In the genomic region with DNA sequence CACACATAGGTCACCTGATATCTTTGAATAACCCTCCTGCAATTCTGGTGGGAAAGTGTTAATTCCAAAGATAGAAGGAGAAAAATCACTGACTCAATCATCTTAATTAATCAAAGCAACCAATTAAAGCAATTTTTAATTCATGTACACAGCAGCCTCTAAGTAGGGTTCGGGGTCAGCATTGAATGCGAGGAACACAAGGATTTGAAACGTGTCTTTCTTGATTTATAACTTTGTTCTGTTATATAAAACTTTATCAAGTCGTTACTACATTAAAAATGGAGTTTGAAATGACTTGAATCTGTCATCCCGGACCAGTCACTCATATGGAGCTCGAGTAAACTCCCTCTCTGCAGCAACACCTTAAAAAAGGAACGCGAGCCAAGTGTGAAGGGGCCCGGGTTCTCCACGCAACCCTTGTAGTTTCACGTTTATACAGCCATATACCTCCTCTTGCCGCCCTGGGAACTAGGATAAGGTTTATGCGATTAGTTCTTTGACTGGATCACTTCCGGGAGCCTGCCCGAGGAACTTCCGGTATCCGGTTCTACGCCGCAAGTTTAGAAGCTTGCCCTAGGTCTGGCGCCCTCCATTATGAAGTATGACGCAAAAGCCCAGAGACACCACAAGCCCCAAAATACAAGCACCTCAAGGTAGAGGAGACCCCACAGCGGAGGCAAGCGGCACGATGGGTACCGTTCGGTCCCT, we compare ENCODE assay signal across 9 mouse cellular contexts. TPM values are rescaled to one million over a fixed set of nuclear protein-coding genes. Genes with fewer than 3 reads are reported as not detected.
DNase-seq lines count a peak whose midpoint lies in the region; ATAC-seq and TF ChIP-seq lines count a peak whose summit lies in the region.
"Had no signal": no experiment of that assay in that cellular context is flagged by ENCODE, and none has a peak within 500 bp of the region (broad histone marks: within the 10 kb centered on the region; RNA-seq: fewer than 3 reads in every experiment).

No protein-coding gene starts in this region.

- peak; percentile 84 for ATAC-seq in liver, embryonic 11.5 days (replicated peaks; ENCODE audit: low FRiP score)
- ATAC-seq in monocyte, adult 5-6 weeks (replicated peaks; ENCODE audit: insufficient number of reproducible peaks, low FRiP score, low TSS enrichment, poor library complexity, severe bottlenecking) = peak; percentile 59

- TF ChIP-seq CTCF in spleen, adult 2 months (IDR thresholded peaks at IDR 0.05; ENCODE audit: extremely low read depth, insufficient read depth, insufficient read length, insufficient replicate concordance) = no peak
- TF ChIP-seq CTCF in kidney, adult 2 months (conservative IDR thresholded peaks at IDR 0.05; ENCODE audit: insufficient read depth, insufficient read length, low read depth, low read length) = no peak

- peak; percentile 81 to 91 for DNase-seq in spleen, adult 2 months (ENCODE audit: low read depth in 1 of 2, low spot score in 2 of 2)
- DNase-seq in spleen, adult 12 weeks (ENCODE audit: low spot score) = no peak
- peak; percentile 90 to 95 for DNase-seq in frontal cortex, adult 2 months (ENCODE audit: extremely low spot score in 1 of 2, low spot score in 1 of 2)
- peak; percentile 96 for DNase-seq in kidney, adult 2 months
- no peak for DNase-seq in liver, embryonic 11.5 days (ENCODE audit: low spot score)
- DNase-seq in ovary, postnatal 10 days (ENCODE audit: low spot score) = no peak

- 6% methylated on average over 26 of the region's 26 CpGs for WGBS in spleen, adult 2 months
- WGBS in kidney, adult 2 months = 10% methylated on average over 26 of the region's 26 CpGs
- WGBS in liver, embryonic 11.5 days = 9% methylated on average over 26 of the region's 26 CpGs

- peak overlapping the region; percentile 79 for H3K9ac ChIP-seq in liver, embryonic 11.5 days (ENCODE audit: low read depth, low read length)

- no peaks in the 10 kb centered on the region for H3K27me3 ChIP-seq in spleen, adult 2 months (ENCODE audit: control insufficient read depth, insufficient read depth, low read length)
- no peaks in the 10 kb centered on the region for H3K27me3 ChIP-seq in kidney, adult 2 months (replicated peaks; ENCODE audit: control insufficient read depth, insufficient read depth, low read length)
- H3K27me3 ChIP-seq in liver, embryonic 11.5 days (replicated peaks; ENCODE audit: control insufficient read depth, insufficient read depth, low read length) = no peaks in the 10 kb centered on the region

- H3K9me3 ChIP-seq in liver, embryonic 11.5 days (ENCODE audit: control insufficient read depth, low read length) = no peaks in the 10 kb centered on the region

- peak overlapping the region; percentile 78 for H3K4me3 ChIP-seq in spleen, adult 2 months (ENCODE audit: extremely low read depth, insufficient read depth, insufficient read length)
- peak overlapping the region; percentile 76 for H3K4me3 ChIP-seq in brown adipose tissue, adult 24 weeks (ENCODE audit: insufficient read depth, low read depth, low read length)
- peak overlapping the region; percentile 82 for H3K4me3 ChIP-seq in kidney, adult 2 months (ENCODE audit: insufficient read depth, low read depth, low read length)
- peak overlapping the region; percentile 54 for H3K4me3 ChIP-seq in liver, embryonic 11.5 days (ENCODE audit: low read depth, low read length)

- peaks cover 16% of the 10 kb centered on the region for H3K4me1 ChIP-seq in spleen, adult 2 months (ENCODE audit: control insufficient read depth, insufficient read depth, insufficient read length)
- H3K4me1 ChIP-seq in brown adipose tissue, adult 24 weeks (ENCODE audit: control insufficient read depth, insufficient read depth, insufficient read length, low read length) = peaks cover 7% of the 10 kb centered on the region; the same call in 1 of the 2 replicates
- H3K4me1 ChIP-seq in kidney, adult 2 months (ENCODE audit: control insufficient read depth, insufficient read depth, low read length) = peaks cover 11% of the 10 kb centered on the region; the same call in 1 of the 2 replicates
- peaks cover 8% of the 10 kb centered on the region for H3K4me1 ChIP-seq in liver, embryonic 11.5 days (replicated peaks; ENCODE audit: control insufficient read depth, insufficient read depth, low read length)

- peak overlapping the region; percentile 79 for H3K4me2 ChIP-seq in liver, embryonic 11.5 days

- TF ChIP-seq POLR2A in spleen, adult 2 months (IDR thresholded peaks at IDR 0.05; ENCODE audit: low read depth, low read length) = no peak
- no peak for TF ChIP-seq POLR2A in kidney, adult 2 months (IDR thresholded peaks at IDR 0.05; ENCODE audit: low read depth, low read length)

- H3K27ac ChIP-seq in spleen, adult 2 months (ENCODE audit: insufficient read depth, low read length) = peak overlapping the region; percentile 100
- H3K27ac ChIP-seq in brown adipose tissue, adult 24 weeks (replicated peaks; ENCODE audit: low read depth, low read length) = peak overlapping the region; percentile 99
- H3K27ac ChIP-seq in kidney, adult 2 months (ENCODE audit: insufficient read depth, low read depth, low read length) = peak overlapping the region; percentile 100
- H3K27ac ChIP-seq in liver, embryonic 11.5 days (ENCODE audit: low read depth, low read length) = peak overlapping the region; percentile 100

- H3K36me3 ChIP-seq in spleen, adult 2 months (ENCODE audit: control insufficient read depth, insufficient read depth, low read length) = no peaks in the 10 kb centered on the region
- no peaks in the 10 kb centered on the region for H3K36me3 ChIP-seq in kidney, adult 2 months (ENCODE audit: control insufficient read depth, insufficient read depth, low read length)
- no peaks in the 10 kb centered on the region for H3K36me3 ChIP-seq in liver, embryonic 11.5 days (ENCODE audit: control insufficient read depth, insufficient read depth, low read length)

RNA-seq across cellular contexts. Expression of gene Zfp239, which starts 17.0 kb away (rescaled TPM):
- polyA plus RNA-seq in spleen, adult 2 months (2012; rRNA removed) = 1.4 and 1.9 TPM in 2 replicates
- 0.36 and 0.71 TPM in 2 replicates for polyA plus RNA-seq in brown adipose tissue, adult 24 weeks (2012; ENCODE audit: insufficient read depth, insufficient read length, missing spikeins)
- polyA plus RNA-seq in frontal cortex, adult 2 months (2012; rRNA removed) = 24.3 and 26.8 TPM in 2 replicates
- polyA plus RNA-seq in kidney, adult 2 months (2012; rRNA removed) = 1.5 and 2.0 TPM in 2 replicates
- 8.2 and 8.7 TPM in 2 replicates for polyA plus RNA-seq in liver, embryonic 11.5 days (2014; fragmentation: Nextera tagmentation; extraction: Ambion mirVana)
- 0.19 to 1.1 TPM in 2 of 3 replicates, not detected in the other for total RNA-seq in monocyte, adult 5-6 weeks (2017)

RNA-seq across cellular contexts. Expression of gene Hnrnpf, which starts 21.3 kb away (rescaled TPM):
- 141 and 143 TPM in 2 replicates for polyA plus RNA-seq in spleen, adult 2 months (2012; rRNA removed)
- polyA plus RNA-seq in brown adipose tissue, adult 24 weeks (2012; ENCODE audit: insufficient read depth, insufficient read length, missing spikeins) = 147 and 185 TPM in 2 replicates
- polyA plus RNA-seq in frontal cortex, adult 2 months (2012; rRNA removed) = 121 and 126 TPM in 2 replicates
- 98.5 and 142 TPM in 2 replicates for polyA plus RNA-seq in kidney, adult 2 months (2012; rRNA removed)
- 960 and 1,037 TPM in 2 replicates for polyA plus RNA-seq in liver, embryonic 11.5 days (2014; fragmentation: Nextera tagmentation; extraction: Ambion mirVana)
- total RNA-seq in monocyte, adult 5-6 weeks (2017) = 1,228 to 1,583 TPM (median 1,384 TPM) in 3 replicates

RNA-seq across cellular contexts. Expression of gene Zfp637, which starts 37.9 kb away (rescaled TPM):
- polyA plus RNA-seq in spleen, adult 2 months (2012; rRNA removed) = 13.7 and 14.9 TPM in 2 replicates
- 31.5 and 40.5 TPM in 2 replicates for polyA plus RNA-seq in brown adipose tissue, adult 24 weeks (2012; ENCODE audit: insufficient read depth, insufficient read length, missing spikeins)
- 62.5 and 63.4 TPM in 2 replicates for polyA plus RNA-seq in frontal cortex, adult 2 months (2012; rRNA removed)
- 35.7 and 37.0 TPM in 2 replicates for polyA plus RNA-seq in kidney, adult 2 months (2012; rRNA removed)
- polyA plus RNA-seq in liver, embryonic 11.5 days (2014; fragmentation: Nextera tagmentation; extraction: Ambion mirVana) = 81.0 and 82.3 TPM in 2 replicates
- 4.1 to 7.8 TPM (median 6.6 TPM) in 3 replicates for total RNA-seq in monocyte, adult 5-6 weeks (2017)

RNA-seq across cellular contexts. Expression of gene Fxyd4, which starts 58.6 kb away (rescaled TPM):
- polyA plus RNA-seq in spleen, adult 2 months (2012; rRNA removed) = not detected in 2 replicates
- polyA plus RNA-seq in brown adipose tissue, adult 24 weeks (2012; ENCODE audit: insufficient read depth, insufficient read length, missing spikeins) = not detected in 2 replicates
- 0.08 TPM in 1 of 2 replicates, not detected in the other for polyA plus RNA-seq in frontal cortex, adult 2 months (2012; rRNA removed)
- polyA plus RNA-seq in kidney, adult 2 months (2012; rRNA removed) = 196 and 213 TPM in 2 replicates
- 1.2 and 2.1 TPM in 2 replicates for polyA plus RNA-seq in liver, embryonic 11.5 days (2014; fragmentation: Nextera tagmentation; extraction: Ambion mirVana)
- total RNA-seq in monocyte, adult 5-6 weeks (2017) = not detected in 3 replicates
- total RNA-seq: layer of hippocampus, postnatal 14 days had no signal

Comparison
In these comparisons a context has a peak if more than half of its experiments do, and no peak if none do; other contexts are left out.
1. DNase-seq: peak in spleen, adult 2 months (2 of 2), frontal cortex, adult 2 months (2 of 2) and kidney, adult 2 months (single experiment); none in spleen, adult 12 weeks (single experiment), liver, embryonic 11.5 days (single experiment) and ovary, postnatal 10 days (single experiment).
2. Peak in every context shown above with its lines, with median percentiles within 50 percentile points of each other: H3K27ac ChIP-seq and H3K4me3 ChIP-seq.